Mouse (Mus musculus): ENCODE results near the gene Gm49321. TPM values are rescaled to one million over a fixed set of nuclear protein-coding genes. Genes with fewer than 3 reads are reported as not detected.
A peak's percentile ranks its signal among the peaks of the same experiment; 100 is the strongest.

The Gm49321 gene
- polyA plus RNA-seq, 1 experiment from 2014 or later: 16.6 TPM

- Histone ChIP-seq H3K4me2 (replicated peaks) (peak overlapping the region; percentile 50), H3K4me3 (peak overlapping the region; percentile 95), H3K9ac (peak overlapping the region; percentile 99; the same call in 1 of the 2 replicates), H3K9me3 (no peaks in the 10 kb centered on the region), H3K27me3 (0 out of 2 replicates have a peak, but pooled peaks cover 6% of the 10 kb centered on the region), H3K4me1 (peaks cover 10% of the 10 kb centered on the region; the same call in 1 of the 2 replicates), H3K27ac (peak overlapping the region; percentile 99), H3K36me3 (no peaks in the 10 kb centered on the region)
- ATAC-seq (ENCODE audit: insufficient number of reproducible peaks, insufficient read depth, low FRiP score, low TSS enrichment): no peak
- WGBS: under 1% methylated on average over 18 of the region's 18 CpGs
Measured at GRCm38 (mm10) chr12:73907079-73907672, 30.3 kb upstream of the Gm49321 start.

GRCm38 (mm10) chr12:73907673-73908150 is 29.7 kb upstream of the Gm49321 start:
- Histone ChIP-seq H3K9ac (peak overlapping the region; percentile 99), H3K4me1 (peaks cover 10% of the 10 kb centered on the region; the same call in 1 of the 2 replicates), H3K27ac (peak overlapping the region; percentile 99), H3K4me3 (peak overlapping the region; percentile 95), H3K36me3 (no peaks in the 10 kb centered on the region), H3K9me3 (no peaks in the 10 kb centered on the region), H3K27me3 (0 out of 2 replicates have a peak, but pooled peaks cover 6% of the 10 kb centered on the region), H3K4me2 (replicated peaks) (peak overlapping the region; percentile 50)
- peak; percentile 99 for ATAC-seq (ENCODE audit: insufficient number of reproducible peaks, insufficient read depth, low FRiP score, low TSS enrichment)
- under 1% methylated on average over 38 of the region's 51 CpGs for WGBS

- Histone ChIP-seq H3K4me1 (peaks cover 10% of the 10 kb centered on the region; the same call in 1 of the 2 replicates), H3K27me3 (0 out of 2 replicates have a peak, but pooled peaks cover 4% of the 10 kb centered on the region), H3K9ac (peak overlapping the region; percentile 99), H3K36me3 (no peaks in the 10 kb centered on the region), H3K4me2 (replicated peaks) (peak overlapping the region; percentile 51), H3K27ac (peak overlapping the region; percentile 99), H3K4me3 (peak overlapping the region; percentile 95), H3K9me3 (no peaks in the 10 kb centered on the region)
- WGBS: under 1% methylated on average over 65 of the region's 76 CpGs
- ATAC-seq (ENCODE audit: insufficient number of reproducible peaks, insufficient read depth, low FRiP score, low TSS enrichment): peak; percentile 67
Measured at GRCm38 (mm10) chr12:73908274-73909012, 29.0 kb upstream of the Gm49321 start.

GRCm38 (mm10) chr12:73909013-73909575 is 28.4 kb upstream of the Gm49321 start:
- WGBS: 4% methylated on average over 6 of the region's 6 CpGs
- no peak for ATAC-seq (ENCODE audit: insufficient number of reproducible peaks, insufficient read depth, low FRiP score, low TSS enrichment)
- Histone ChIP-seq H3K9ac (peak overlapping the region; percentile 99), H3K27me3 (no peaks in the 10 kb centered on the region), H3K4me3 (peak overlapping the region; percentile 95), H3K4me2 (replicated peaks) (peak overlapping the region; percentile 51), H3K9me3 (no peaks in the 10 kb centered on the region), H3K27ac (peak overlapping the region; percentile 99; the same call in 1 of the 2 replicates), H3K36me3 (no peaks in the 10 kb centered on the region), H3K4me1 (peaks cover 10% of the 10 kb centered on the region; the same call in 1 of the 2 replicates)

- 95% methylated on average over 5 of the region's 5 CpGs for WGBS
- Histone ChIP-seq H3K4me1 (no peaks in the 10 kb centered on the region), H3K36me3 (no peaks in the 10 kb centered on the region), H3K4me2 (replicated peaks) (no peak overlapping the region), H3K9me3 (no peaks in the 10 kb centered on the region), H3K4me3 (no peak overlapping the region), H3K9ac (no peak overlapping the region), H3K27me3 (no peaks in the 10 kb centered on the region), H3K27ac (no peak overlapping the region)
- no peak for ATAC-seq (ENCODE audit: insufficient number of reproducible peaks, insufficient read depth, low FRiP score, low TSS enrichment)
Measured at GRCm38 (mm10) chr12:73918479-73918878, 19.0 kb upstream of the Gm49321 start.

GRCm38 (mm10) chr12:73930266-73930665 is 7.2 kb upstream of the Gm49321 start:
- H3K4me1 ChIP-seq: no peaks in the 10 kb centered on the region

GRCm38 (mm10) chr12:73931274-73931673 is 6.2 kb upstream of the Gm49321 start:
- Histone ChIP-seq H3K9me3 (no peaks in the 10 kb centered on the region), H3K27me3 (no peaks in the 10 kb centered on the region), H3K4me3 (no peak overlapping the region), H3K36me3 (peaks cover 65% of the 10 kb centered on the region), H3K4me2 (replicated peaks) (no peak overlapping the region), H3K9ac (no peak overlapping the region), H3K27ac (no peak overlapping the region), H3K4me1 (no peaks in the 10 kb centered on the region)
- no peak for ATAC-seq (ENCODE audit: insufficient number of reproducible peaks, insufficient read depth, low FRiP score, low TSS enrichment)
- 50% methylated on average over 5 of the region's 5 CpGs for WGBS

More at GRCm38 (mm10) chr12:73930266-73930665, 7.2 kb upstream of the Gm49321 start:
- no peak overlapping the region for H3K27ac ChIP-seq
- no peak for ATAC-seq (ENCODE audit: insufficient number of reproducible peaks, insufficient read depth, low FRiP score, low TSS enrichment)
- no peaks in the 10 kb centered on the region for H3K9me3 ChIP-seq
- no peak overlapping the region for H3K4me3 ChIP-seq
- H3K9ac ChIP-seq: no peak overlapping the region
- H3K4me2 ChIP-seq (replicated peaks): no peak overlapping the region
- H3K36me3 ChIP-seq: peaks cover 60% of the 10 kb centered on the region
- H3K27me3 ChIP-seq: no peaks in the 10 kb centered on the region
- WGBS: 78% methylated on average over 3 of the region's 3 CpGs

- no peak overlapping the region for H3K9ac ChIP-seq
- no peak for ATAC-seq (ENCODE audit: insufficient number of reproducible peaks, insufficient read depth, low FRiP score, low TSS enrichment)
- 81% methylated on average over 2 of the region's 2 CpGs for WGBS
- H3K36me3 ChIP-seq: peaks cover 74% of the 10 kb centered on the region
- H3K4me1 ChIP-seq: no peaks in the 10 kb centered on the region
- no peak overlapping the region for H3K4me3 ChIP-seq
- no peaks in the 10 kb centered on the region for H3K9me3 ChIP-seq
- no peak overlapping the region for H3K27ac ChIP-seq
- H3K27me3 ChIP-seq: no peaks in the 10 kb centered on the region
- no peak overlapping the region for H3K4me2 ChIP-seq (replicated peaks)
Measured at GRCm38 (mm10) chr12:73934528-73934927, 2.9 kb upstream of the Gm49321 start.

- Histone ChIP-seq H3K27me3 (no peaks in the 10 kb centered on the region), H3K9me3 (no peaks in the 10 kb centered on the region), H3K36me3 (peaks cover 67% of the 10 kb centered on the region), H3K27ac (no peak overlapping the region), H3K9ac (no peak overlapping the region), H3K4me2 (replicated peaks) (no peak overlapping the region), H3K4me3 (no peak overlapping the region), H3K4me1 (no peaks in the 10 kb centered on the region)
- ATAC-seq (ENCODE audit: insufficient number of reproducible peaks, insufficient read depth, low FRiP score, low TSS enrichment): no peak
- 94% methylated on average over 6 of the region's 6 CpGs for WGBS
Measured at GRCm38 (mm10) chr12:73939542-73939941, 2.1 kb downstream of the Gm49321 start.

GRCm38 (mm10) chr12:73948415-73948814 is 11.0 kb downstream of the Gm49321 start:
- H3K4me3 ChIP-seq: no peak overlapping the region
- H3K36me3 ChIP-seq: peaks cover 23% of the 10 kb centered on the region
- peaks cover 4% of the 10 kb centered on the region; the same call in 1 of the 2 replicates for H3K4me1 ChIP-seq
- no peaks in the 10 kb centered on the region for H3K9me3 ChIP-seq
- H3K9ac ChIP-seq: no peak overlapping the region
- no peak for ATAC-seq (ENCODE audit: insufficient number of reproducible peaks, insufficient read depth, low FRiP score, low TSS enrichment)
- peaks cover 10% of the 10 kb centered on the region; the same call in 1 of the 2 replicates for H3K27me3 ChIP-seq
- no peak overlapping the region for H3K4me2 ChIP-seq (replicated peaks)
- 84% methylated on average over 4 of the region's 4 CpGs for WGBS
- H3K27ac ChIP-seq: no peak overlapping the region

GRCm38 (mm10) chr12:73949318-73950058 is 12.0 kb downstream of the Gm49321 start:
- WGBS: 7% methylated on average over 46 of the region's 46 CpGs
- peak; percentile 77; the same call in 1 of the 2 replicates for ATAC-seq (ENCODE audit: insufficient number of reproducible peaks, insufficient read depth, low FRiP score, low TSS enrichment)
- Histone ChIP-seq H3K4me2 (replicated peaks) (peak overlapping the region; percentile 61), H3K9ac (peak overlapping the region; percentile 47), H3K4me3 (peak overlapping the region; percentile 31), H3K27ac (no peak overlapping the region), H3K4me1 (peaks cover 6% of the 10 kb centered on the region; the same call in 1 of the 2 replicates), H3K27me3 (peaks cover 10% of the 10 kb centered on the region; the same call in 1 of the 2 replicates), H3K36me3 (peaks cover 15% of the 10 kb centered on the region), H3K9me3 (no peaks in the 10 kb centered on the region)
